Mouse (Mus musculus): Measurements from ENCODE around the gene Col9a3.

DNA sequence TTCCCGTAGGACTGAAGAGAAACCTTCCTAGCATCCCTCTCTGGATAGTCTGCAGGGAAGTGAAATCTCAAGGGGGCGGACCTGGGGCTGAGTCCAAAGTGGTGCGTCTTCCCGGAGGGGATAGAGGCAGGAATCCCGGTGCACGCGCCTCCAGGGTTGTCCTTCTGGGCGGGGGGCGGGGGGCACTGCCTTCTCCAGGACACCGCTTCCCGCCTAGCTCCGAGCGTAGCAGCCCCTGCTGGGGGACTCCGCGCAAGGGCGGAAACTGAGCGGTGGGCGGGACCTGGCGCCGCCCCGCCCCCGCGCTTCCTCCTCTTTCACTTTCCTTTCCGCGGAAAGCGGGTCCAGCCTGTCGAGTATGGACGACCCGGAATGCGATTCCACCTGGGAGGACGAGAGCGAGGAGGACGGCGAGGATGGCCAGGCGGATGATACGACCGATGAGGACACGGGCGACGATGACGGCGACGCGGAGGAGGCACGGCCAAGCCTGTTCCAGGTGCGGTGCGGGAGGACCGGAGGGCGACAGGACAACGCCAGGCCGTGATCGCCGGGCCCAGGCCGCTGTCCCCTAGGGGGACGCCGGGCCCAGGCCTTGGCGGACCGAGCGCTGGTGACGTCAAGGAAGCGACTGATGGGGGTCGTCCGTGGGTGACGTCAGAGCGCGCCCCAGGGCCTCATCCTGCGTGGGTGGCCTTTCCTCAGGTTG is 8.3 kb upstream of the Col9a3 start, which contains the start of gene Ogfr:
- peak; percentile 71 for TF ChIP-seq POLR2A (IDR thresholded peaks at IDR 0.05; ENCODE audit: low read depth, low read length)
- TF ChIP-seq CTCF (IDR thresholded peaks at IDR 0.05; ENCODE audit: extremely low read depth, insufficient read depth, insufficient read length, insufficient replicate concordance), result peak; percentile 26; the same call in 1 of the 2 replicates

Measured in spleen, adult 2 months (tissue).